Mouse (Mus musculus) hindbrain, embryonic 13.5 days (tissue): ENCODE measurements around the gene Camta1. TPM values are rescaled to one million over a fixed set of nuclear protein-coding genes. Genes with fewer than 3 reads are reported as not detected.

ENCODE experiments used
- ATAC-seq: fragments of 200-750 bp; cut with Nextera tagmentation; 2 replicates; pipeline ENCODE4 v1.8.0; 2017; ENCODE audit warnings: moderate TSS enrichment; ENCODE audit not compliant: low FRiP score
- H3K27ac ChIP-seq: fragments of 300-500 bp; sonication (generic); 2 replicates; pipeline ENCODE4 v1.5.1; 2015; ENCODE audit warnings: inconsistent platforms, mild to moderate bottlenecking, moderate library complexity
- H3K27me3 ChIP-seq: fragments of 300-500 bp; sonication (generic); 2 replicates; pipeline ENCODE4 v1.6.1; 2015; ENCODE audit warnings: mild to moderate bottlenecking, inconsistent platforms
- H3K36me3 ChIP-seq: fragments of 300-500 bp; sonication (generic); 2 replicates; pipeline ENCODE4 v1.6.1; 2015; ENCODE audit warnings: mild to moderate bottlenecking, inconsistent platforms
- H3K4me1 ChIP-seq: fragments of 300-500 bp; sonication (generic); replicated peaks from 2 replicates; pipeline ENCODE4 v1.6.1; 2015; ENCODE audit warnings: inconsistent platforms
- H3K4me2 ChIP-seq: fragments of 300-500 bp; sonication (generic); 2 replicates; pipeline ENCODE4 v1.6.1; 2015; ENCODE audit warnings: inconsistent platforms, mild to moderate bottlenecking, moderate library complexity
- H3K4me3 ChIP-seq: fragments of 300-500 bp; sonication (generic); 2 replicates; pipeline ENCODE4 v1.5.1; 2015; ENCODE audit warnings: mild to moderate bottlenecking, inconsistent platforms
- H3K9ac ChIP-seq: fragments of 300-500 bp; sonication (generic); 2 replicates; pipeline ENCODE4 v1.6.1; 2015; ENCODE audit warnings: mild to moderate bottlenecking, inconsistent platforms
- H3K9me3 ChIP-seq: fragments of 300-500 bp; sonication (generic); 2 replicates; pipeline ENCODE4 v1.6.1; 2016; ENCODE audit warnings: inconsistent platforms
- WGBS: fragments of 180-500 bp; shearing (Covaris S2); methylation state at CpG from one replicate; pipeline ENCODE4 v1.1.7; 2015; 5-methylcytosine and 5-hydroxymethylcytosine counted together
- polyA plus RNA-seq: library from polyadenylated mRNA; unstranded; fragments of >200 nt; fragmentation: Nextera tagmentation; extraction: Ambion mirVana; gene quantifications from 2 replicates; pipeline ENCODE4 v1.2.1, GENCODE M21; 2015

The Camta1 gene
- polyA plus RNA-seq, 1 experiment from 2014 or later, result 159 TPM

- Histone ChIP-seq H3K27me3 (no peaks in the 10 kb centered on the region), H3K36me3 (no peaks in the 10 kb centered on the region), H3K27ac (no peak overlapping the region), H3K4me2 (no peak overlapping the region), H3K4me1 (no peaks in the 10 kb centered on the region), H3K9ac (no peak overlapping the region), H3K4me3 (no peak overlapping the region), H3K9me3 (no peaks in the 10 kb centered on the region)
- ATAC-seq, result no peak
- WGBS, result 60% methylated on average over 1 of the region's 1 CpGs
Observed at GRCm38 (mm10) chr4:150933503-150933902, 928.2 kb downstream of the Camta1 start.

GRCm38 (mm10) chr4:150927789-150928188 is 933.9 kb downstream of the Camta1 start:
- H3K9me3 ChIP-seq, result no peaks in the 10 kb centered on the region
- ATAC-seq, result no peak
- no peak overlapping the region for H3K27ac ChIP-seq
- no peaks in the 10 kb centered on the region for H3K27me3 ChIP-seq
- H3K36me3 ChIP-seq, result no peaks in the 10 kb centered on the region
- WGBS, result 71% methylated on average over 10 of the region's 10 CpGs
- H3K4me3 ChIP-seq, result no peak overlapping the region
- H3K4me2 ChIP-seq, result no peak overlapping the region
- 0 out of 2 replicates have a peak, but pooled peaks cover 3% of the 10 kb centered on the region for H3K4me1 ChIP-seq
- no peak overlapping the region for H3K9ac ChIP-seq

DNA sequence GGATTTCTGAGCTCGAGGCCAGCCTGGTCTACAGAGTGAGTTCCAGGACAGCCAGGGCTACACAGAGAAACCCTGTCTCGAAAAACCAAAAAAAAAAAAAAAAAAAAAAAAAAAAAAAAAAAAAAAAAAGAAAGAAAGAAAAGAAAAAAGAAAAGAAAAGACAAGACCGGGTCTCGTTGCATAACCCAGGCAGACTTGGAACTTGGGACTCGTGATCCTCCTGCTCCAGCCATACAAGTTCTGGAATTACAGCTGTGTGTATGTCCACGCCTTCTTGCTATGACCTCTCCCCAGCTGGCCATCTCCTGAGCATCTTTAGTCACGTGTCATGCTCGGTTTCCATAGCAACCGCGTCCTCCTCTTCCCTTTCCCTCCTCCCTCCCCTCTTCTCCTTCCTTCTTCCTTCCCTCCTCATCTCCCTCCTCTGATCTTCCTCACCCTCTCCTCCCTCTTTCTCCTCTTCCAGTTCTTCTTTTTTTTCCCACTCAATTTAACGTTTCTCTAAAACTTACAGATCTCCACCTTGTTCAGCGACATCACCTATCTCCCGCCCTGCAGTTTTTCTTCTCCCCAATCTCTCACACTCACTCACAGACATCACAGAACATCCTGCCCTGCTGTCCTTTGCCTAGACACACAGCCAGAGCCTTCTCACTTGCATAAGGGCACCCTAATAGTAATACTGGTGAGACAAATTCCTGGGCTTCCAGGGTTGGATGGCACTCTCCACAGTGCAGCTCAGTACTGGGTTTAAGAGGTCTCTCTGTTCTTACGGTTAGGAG is 934.6 kb downstream of the Camta1 start:
- no peaks in the 10 kb centered on the region for H3K27me3 ChIP-seq
- H3K9me3 ChIP-seq, result no peaks in the 10 kb centered on the region
- no peak for ATAC-seq
- no peaks in the 10 kb centered on the region for H3K36me3 ChIP-seq
- 0 out of 2 replicates have a peak, but pooled peaks cover 3% of the 10 kb centered on the region for H3K4me1 ChIP-seq
- WGBS, result 55% methylated on average over 14 of the region's 14 CpGs
- H3K4me3 ChIP-seq, result no peak overlapping the region
- H3K9ac ChIP-seq, result no peak overlapping the region
- no peak overlapping the region for H3K4me2 ChIP-seq
- no peak overlapping the region for H3K27ac ChIP-seq

DNA sequence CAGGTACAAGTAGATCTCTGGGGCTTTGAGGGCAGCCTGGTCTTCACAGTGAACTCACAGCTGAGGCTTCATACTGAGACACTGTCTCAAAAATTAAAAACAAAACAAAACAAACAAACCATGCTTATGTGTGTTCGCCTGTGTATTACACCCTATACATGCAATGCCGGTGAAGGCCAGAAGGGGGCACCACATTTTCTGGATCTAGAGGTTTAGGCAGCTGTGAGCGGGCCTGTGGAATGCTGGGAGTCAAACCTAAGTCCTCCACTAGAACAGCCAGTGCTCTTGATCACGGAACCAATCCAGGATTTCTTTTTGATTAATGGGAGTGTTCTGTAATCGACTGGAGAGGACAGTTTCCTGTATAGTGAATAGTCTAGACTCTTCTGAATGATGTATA is 935.8 kb downstream of the Camta1 start:
- H3K4me1 ChIP-seq, result 0 out of 2 replicates have a peak, but pooled peaks cover 3% of the 10 kb centered on the region
- H3K9ac ChIP-seq, result no peak overlapping the region
- H3K27ac ChIP-seq, result no peak overlapping the region
- no peaks in the 10 kb centered on the region for H3K9me3 ChIP-seq
- H3K36me3 ChIP-seq, result no peaks in the 10 kb centered on the region
- no peak overlapping the region for H3K4me2 ChIP-seq
- H3K4me3 ChIP-seq, result no peak overlapping the region
- 57% methylated on average over 5 of the region's 5 CpGs for WGBS
- no peak for ATAC-seq
- no peaks in the 10 kb centered on the region for H3K27me3 ChIP-seq

- WGBS, result 91% methylated on average over 6 of the region's 6 CpGs
- no peak overlapping the region for H3K9ac ChIP-seq
- H3K27ac ChIP-seq, result no peak overlapping the region
- 0 out of 2 replicates have a peak, but pooled peaks cover 3% of the 10 kb centered on the region for H3K4me1 ChIP-seq
- no peak for ATAC-seq
- H3K4me2 ChIP-seq, result no peak overlapping the region
- no peaks in the 10 kb centered on the region for H3K36me3 ChIP-seq
- H3K4me3 ChIP-seq, result no peak overlapping the region
- no peaks in the 10 kb centered on the region for H3K9me3 ChIP-seq
- no peaks in the 10 kb centered on the region for H3K27me3 ChIP-seq
Observed at GRCm38 (mm10) chr4:150924936-150925335, 936.7 kb downstream of the Camta1 start.

- no peaks in the 10 kb centered on the region for H3K36me3 ChIP-seq
- H3K9me3 ChIP-seq, result no peaks in the 10 kb centered on the region
- H3K27ac ChIP-seq, result no peak overlapping the region
- H3K4me3 ChIP-seq, result no peak overlapping the region
- 0 out of 2 replicates have a peak, but pooled peaks cover 3% of the 10 kb centered on the region for H3K4me1 ChIP-seq
- ATAC-seq, result no peak
- 86% methylated on average over 13 of the region's 13 CpGs for WGBS
- H3K4me2 ChIP-seq, result no peak overlapping the region
- no peaks in the 10 kb centered on the region for H3K27me3 ChIP-seq
- H3K9ac ChIP-seq, result no peak overlapping the region
Observed at GRCm38 (mm10) chr4:150924308-150924707, 937.4 kb downstream of the Camta1 start.

DNA sequence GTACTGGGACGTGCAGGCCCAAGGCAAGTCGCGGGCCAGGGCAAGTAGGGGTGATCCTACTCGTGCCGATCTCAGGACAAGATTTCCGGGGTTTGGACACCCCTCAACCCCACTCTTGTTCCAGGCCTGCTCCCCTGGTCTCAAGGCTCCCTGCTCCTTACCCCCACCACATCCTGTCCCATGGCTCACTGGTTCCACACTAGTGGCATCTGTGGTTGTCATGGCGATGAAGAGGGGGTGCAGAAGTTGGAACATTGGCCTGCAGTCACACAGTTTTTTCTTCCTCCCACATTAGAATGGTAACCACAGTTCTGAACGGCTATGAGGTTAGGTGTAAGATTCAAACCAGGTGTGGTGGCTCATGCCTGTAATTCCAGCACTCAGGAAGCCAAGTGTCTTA is 940.5 kb downstream of the Camta1 start:
- H3K27ac ChIP-seq, result no peak overlapping the region
- H3K27me3 ChIP-seq, result no peaks in the 10 kb centered on the region
- ATAC-seq, result no peak
- 93% methylated on average over 8 of the region's 8 CpGs for WGBS
- no peak overlapping the region for H3K4me2 ChIP-seq
- H3K9ac ChIP-seq, result no peak overlapping the region
- H3K9me3 ChIP-seq, result no peaks in the 10 kb centered on the region
- no peaks in the 10 kb centered on the region for H3K36me3 ChIP-seq
- H3K4me1 ChIP-seq, result no peaks in the 10 kb centered on the region
- H3K4me3 ChIP-seq, result no peak overlapping the region

- H3K9me3 ChIP-seq, result no peaks in the 10 kb centered on the region
- no peak for ATAC-seq
- H3K4me3 ChIP-seq, result no peak overlapping the region
- 72% methylated on average over 8 of the region's 8 CpGs for WGBS
- no peak overlapping the region for H3K4me2 ChIP-seq
- no peaks in the 10 kb centered on the region for H3K36me3 ChIP-seq
- H3K4me1 ChIP-seq, result peaks cover 22% of the 10 kb centered on the region
- no peak overlapping the region for H3K27ac ChIP-seq
- H3K9ac ChIP-seq, result no peak overlapping the region
- no peaks in the 10 kb centered on the region for H3K27me3 ChIP-seq
Observed at GRCm38 (mm10) chr4:150917336-150918027, 944.2 kb downstream of the Camta1 start.

DNA sequence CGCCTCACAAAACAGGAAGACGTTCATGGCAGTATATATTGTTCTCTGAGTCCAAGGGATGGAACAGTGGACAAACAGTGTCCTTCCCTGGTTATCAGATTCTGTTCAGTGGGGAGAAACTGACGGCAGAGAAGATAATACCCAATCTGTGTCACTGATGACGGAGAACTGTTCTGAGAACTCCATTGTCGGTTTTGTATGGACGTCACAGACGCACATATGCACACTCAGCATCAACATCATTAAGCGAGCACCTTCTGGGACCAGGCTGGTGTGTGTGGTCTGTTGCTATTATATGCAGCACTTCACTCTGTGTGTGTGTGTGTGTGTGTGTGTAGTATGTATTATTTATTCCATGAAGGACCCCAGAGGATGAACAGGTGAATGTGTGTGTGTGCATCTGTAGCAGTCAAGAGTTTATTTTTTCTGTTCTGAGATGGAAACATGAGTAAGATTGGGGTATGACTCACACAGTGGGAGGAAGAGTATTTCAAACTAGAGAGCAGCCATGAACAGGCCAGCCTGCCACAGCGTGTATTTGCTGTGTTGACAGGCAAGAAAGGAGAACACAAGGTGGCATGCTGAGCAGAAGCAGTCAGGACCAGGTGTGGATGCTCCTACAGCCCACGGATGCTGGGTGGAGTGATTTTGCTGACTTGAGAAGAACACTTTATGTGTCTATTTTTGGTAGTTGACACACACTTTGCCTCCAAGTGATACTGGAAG is 946.3 kb downstream of the Camta1 start:
- Histone ChIP-seq H3K4me3 (peak overlapping the region; percentile 66), H3K4me2 (peak overlapping the region; percentile 75), H3K9ac (peak overlapping the region; percentile 90), H3K27ac (peak overlapping the region; percentile 90), H3K4me1 (peaks cover 22% of the 10 kb centered on the region), H3K36me3 (no peaks in the 10 kb centered on the region), H3K27me3 (no peaks in the 10 kb centered on the region), H3K9me3 (no peaks in the 10 kb centered on the region)
- ATAC-seq, result 0 out of 2 replicates have a peak, but pooled peaks have one; percentile 44
- 47% methylated on average over 10 of the region's 10 CpGs for whole genome bisulfite sequencing

DNA sequence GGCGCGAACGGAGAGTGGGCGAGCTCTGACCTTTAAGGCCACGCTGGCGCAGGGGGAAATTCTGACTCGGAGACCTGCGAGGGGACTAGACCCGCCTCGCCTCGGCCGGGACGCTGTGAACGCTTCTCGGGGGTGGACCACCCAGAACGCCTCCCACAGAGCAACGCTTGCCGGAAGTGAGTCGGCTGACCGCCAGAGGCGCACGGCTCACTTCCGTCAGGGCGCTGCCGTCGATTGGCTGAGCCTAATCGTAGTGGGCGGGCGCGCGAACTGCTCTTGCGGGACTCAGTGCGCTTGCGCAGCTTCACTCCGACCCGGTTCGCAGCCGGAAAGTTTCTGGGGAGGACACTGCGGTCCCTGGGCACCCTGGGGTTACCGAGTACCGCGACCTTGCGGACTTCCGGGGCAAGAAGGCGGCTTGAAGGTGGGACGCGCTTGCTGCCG is 947.4 kb downstream of the Camta1 start, which contains the start of the genes Park7 and Tnfrsf9:
Park7 (minus strand) TSS at position 148 of the 444 bp plus-strand sequence.
Tnfrsf9 (plus strand) TSS at position 273 of the 444 bp plus-strand sequence.
- Histone ChIP-seq H3K4me2 (peak within 1 kb of the TSS; percentile 75), H3K4me1 (peaks cover 25% of the 10 kb centered on the region), H3K36me3 (no peaks in the 10 kb centered on the region), H3K9ac (peak within 1 kb of the TSS; percentile 90), H3K4me3 (peak within 1 kb of the TSS; percentile 66), H3K9me3 (no peaks in the 10 kb centered on the region), H3K27ac (peak within 1 kb of the TSS; percentile 90), H3K27me3 (no peaks in the 10 kb centered on the region)
- under 1% methylated on average over 48 of the region's 48 CpGs for WGBS
- ATAC-seq, result peak; percentile 88

DNA sequence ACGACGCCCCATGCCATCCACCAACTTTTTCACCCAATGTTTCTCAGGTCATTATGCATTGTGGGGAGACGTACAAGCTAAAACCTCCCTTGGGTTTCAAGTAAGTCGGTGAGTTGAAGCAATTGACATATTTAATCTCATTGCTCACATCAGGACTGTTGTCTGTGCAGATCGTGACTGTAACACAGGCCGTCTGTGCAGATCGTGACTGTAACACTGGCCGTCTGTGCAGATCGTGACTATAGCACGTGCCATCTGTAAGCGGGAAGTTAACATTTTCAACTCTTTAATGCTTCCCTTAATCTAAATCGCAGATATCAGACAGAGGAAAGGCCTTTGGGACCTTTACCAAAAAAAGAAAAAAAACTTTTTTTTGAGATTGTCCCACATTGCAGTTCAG is 947.9 kb downstream of the Camta1 start:
- no peak for ATAC-seq
- peak overlapping the region; percentile 66 for H3K4me3 ChIP-seq
- no peaks in the 10 kb centered on the region for H3K27me3 ChIP-seq
- H3K4me1 ChIP-seq, result peaks cover 30% of the 10 kb centered on the region
- 17% methylated on average over 12 of the region's 12 CpGs for WGBS
- no peaks in the 10 kb centered on the region for H3K36me3 ChIP-seq
- peak overlapping the region; percentile 90 for H3K9ac ChIP-seq
- H3K27ac ChIP-seq, result peak overlapping the region; percentile 90
- peak overlapping the region; percentile 75 for H3K4me2 ChIP-seq
- no peaks in the 10 kb centered on the region for H3K9me3 ChIP-seq
